Mouse (Mus musculus) adrenal gland, adult 18-20 months (tissue): ENCODE data around the gene Fam50b. TPM values are rescaled to one million over a fixed set of nuclear protein-coding genes. Genes with fewer than 3 reads are reported as not detected.

ENCODE experiments used
- DNase-seq, 2 experiments: peaks; one replicate each; pipeline ENCODE4 v3.0.0; 2021 to 2022; ENCODE audit warnings: low spot score in 2 of 2
- total RNA-seq, 2 experiments: library from RNA; stranded (reverse); gene quantifications; 1 replicate in 1 of 2; 2 replicates in 1 of 2; pipeline ENCODE4 v1.2.3; 2021

Fam50b gene
- total RNA-seq, 2 experiments from 2014 or later = not detected

- DNase-seq = peak in 1 of 2 experiments; percentile 4
Measured at GRCm38 (mm10) chr13:34789176-34789818, 54.6 kb downstream of the Fam50b start.

GRCm38 (mm10) chr13:34793066-34793465, 58.4 kb downstream of the Fam50b start:
- DNase-seq = no peak

GRCm38 (mm10) chr13:34793816-34794215, 59.2 kb downstream of the Fam50b start:
- peak; percentile 64 to 76 for DNase-seq

- DNase-seq = peak in 1 of 2 experiments; percentile 31
Measured at GRCm38 (mm10) chr13:34794426-34794825, 59.8 kb downstream of the Fam50b start.

Other genes starting within 250 kb of the Fam50b start
- gene Pxdc1, start 81.4 kb upstream of the Fam50b start, total RNA-seq = 10 to 100 TPM in 1 of 2 experiments, 1 to 10 TPM in 1; 4.3 to 12.2 TPM
- gene Prpf4b, start 140.5 kb downstream of the Fam50b start, total RNA-seq = 100 to 1,000 TPM in 1 of 2 experiments, 10 to 100 TPM in 1; 83.2 to 110 TPM
- gene Fam217a, start 189.5 kb downstream of the Fam50b start, total RNA-seq = 1 to 10 TPM; 1.8 to 2.6 TPM
- gene 4933417A18Rik, start 189.6 kb downstream of the Fam50b start, total RNA-seq = not detected
- 1 to 10 TPM; 3.3 to 4.2 TPM for gene Eci3, start 229.0 kb downstream of the Fam50b start, total RNA-seq